Mouse (Mus musculus): Measurements from ENCODE around the gene Cst12. TPM values are rescaled to one million over a fixed set of nuclear protein-coding genes. Genes with fewer than 3 reads are reported as not detected.
"Not testable (repeated sequence)": the region's sequence is repeated elsewhere in the genome, so short reads cannot be mapped to it uniquely, and the experiment has no call there.

Gene Cst12
- polyA plus RNA-seq (2015; fragmentation: Nextera tagmentation; extraction: Ambion mirVana), result not detected in 2 replicates

DNA sequence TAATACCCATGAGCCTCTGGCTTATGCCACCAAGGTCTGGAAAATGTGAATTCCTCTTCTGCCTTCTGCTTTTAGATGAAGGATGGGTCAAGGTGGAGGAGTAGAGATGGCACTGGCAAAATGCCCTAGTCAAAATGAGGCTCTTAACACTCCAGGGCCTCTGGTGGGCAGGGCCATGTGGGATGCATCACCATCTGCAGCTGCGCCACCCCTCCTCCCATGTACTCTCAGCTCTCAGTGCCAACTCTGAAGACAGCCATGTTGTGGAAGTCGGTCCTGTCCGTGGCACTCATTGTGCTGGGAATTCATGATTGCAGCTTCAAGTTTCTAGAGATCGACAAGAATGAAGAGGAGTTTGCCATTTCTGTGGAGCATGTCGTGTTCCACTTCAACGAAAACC, at the start of gene Cst12:
TSS of gene Cst12 (plus strand) at position 220 of the 400 bp plus-strand sequence.
- 88% methylated on average over 6 of the region's 6 CpGs for WGBS
- Histone ChIP-seq H3K27me3 (ENCODE audit: control insufficient read depth, insufficient read depth, low read length) (no peaks in the 10 kb centered on the region), H3K9ac (ENCODE audit: low read length) (no peak within 1 kb of the TSS), H3K27ac (ENCODE audit: low read length) (no peak within 1 kb of the TSS), H3K4me3 (ENCODE audit: low read length) (no peak within 1 kb of the TSS), H3K9me3 (replicated peaks; ENCODE audit: control insufficient read depth, low read length) (no peaks in the 10 kb centered on the region), H3K4me1 (ENCODE audit: control insufficient read depth, insufficient read depth, low read length) (no peaks in the 10 kb centered on the region), H3K36me3 (ENCODE audit: control insufficient read depth, insufficient read depth) (no peaks in the 10 kb centered on the region), H3K4me2 (ENCODE audit: low read depth, low read length) (no peak within 1 kb of the TSS)
- ATAC-seq (replicated peaks; ENCODE audit: extremely low read depth, insufficient read depth, low FRiP score), result no peak

DNA sequence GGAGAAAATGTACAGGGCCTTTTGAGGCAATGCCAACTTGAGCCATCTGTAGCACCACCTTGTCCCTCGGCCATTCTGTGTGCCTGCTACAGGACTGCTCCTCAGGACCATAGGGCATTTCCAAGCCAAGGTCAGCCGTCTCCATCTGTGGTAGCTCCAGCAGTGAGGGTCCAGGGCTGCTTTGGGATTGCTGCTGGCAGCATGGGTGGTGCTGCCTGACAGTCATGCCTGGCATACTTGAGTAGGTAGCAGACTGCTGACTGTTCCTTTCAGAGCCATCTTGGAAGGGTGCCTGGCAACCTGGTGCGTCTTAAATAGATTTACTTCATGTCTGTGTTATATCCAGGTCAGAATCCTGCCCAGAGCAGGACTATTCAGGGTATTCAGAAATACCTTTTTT, 46.2 kb upstream of the Cst12 start:
- Histone ChIP-seq H3K4me1 (ENCODE audit: control insufficient read depth, insufficient read depth, low read length) (no peaks in the 10 kb centered on the region), H3K9ac (ENCODE audit: low read length) (no peak overlapping the region), H3K4me2 (ENCODE audit: low read depth, low read length) (no peak overlapping the region), H3K27ac (ENCODE audit: low read length) (no peak overlapping the region), H3K36me3 (ENCODE audit: control insufficient read depth, insufficient read depth) (no peaks in the 10 kb centered on the region), H3K27me3 (ENCODE audit: control insufficient read depth, insufficient read depth, low read length) (no peaks in the 10 kb centered on the region), H3K9me3 (replicated peaks; ENCODE audit: control insufficient read depth, low read length) (peaks cover 5% of the 10 kb centered on the region; the same call in 1 of the 2 replicates), H3K4me3 (ENCODE audit: low read length) (no peak overlapping the region)
- ATAC-seq (replicated peaks; ENCODE audit: extremely low read depth, insufficient read depth, low FRiP score), result no peak
- WGBS, result 68% methylated on average over 3 of the region's 3 CpGs

DNA sequence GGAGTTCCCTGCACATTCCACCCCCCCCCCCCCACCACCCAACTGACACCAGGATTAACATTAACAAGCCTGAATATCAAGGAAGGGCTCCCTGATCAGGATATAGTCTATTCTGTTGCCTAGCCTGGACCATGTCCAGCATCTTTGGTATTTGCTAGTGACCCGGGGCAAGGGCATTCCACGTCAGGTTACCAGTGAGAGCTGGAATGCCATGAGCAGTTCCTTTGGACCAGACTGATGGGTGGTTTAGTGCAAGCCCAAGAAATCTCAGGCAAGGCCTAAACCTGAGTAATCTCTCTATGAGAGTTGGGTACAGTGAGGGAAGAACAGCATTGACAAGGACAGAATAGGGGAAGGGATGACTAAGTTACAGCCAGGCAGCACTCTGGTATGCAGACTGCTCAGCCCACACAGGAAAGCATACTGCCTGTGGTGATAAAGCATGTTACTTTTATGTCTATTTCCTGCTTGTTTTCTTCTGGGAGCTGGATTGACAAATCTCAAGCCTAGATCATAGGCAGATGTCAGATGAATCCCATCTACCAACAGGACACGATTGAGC, 45.2 kb upstream of the Cst12 start:
- H3K9ac ChIP-seq (ENCODE audit: low read length), result no peak overlapping the region
- no peak for ATAC-seq (replicated peaks; ENCODE audit: extremely low read depth, insufficient read depth, low FRiP score)
- H3K36me3 ChIP-seq (ENCODE audit: control insufficient read depth, insufficient read depth), result no peaks in the 10 kb centered on the region
- H3K27me3 ChIP-seq (ENCODE audit: control insufficient read depth, insufficient read depth, low read length), result no peaks in the 10 kb centered on the region
- H3K4me2 ChIP-seq (ENCODE audit: low read depth, low read length), result no peak overlapping the region
- no peak overlapping the region for H3K4me3 ChIP-seq (ENCODE audit: low read length)
- H3K9me3 ChIP-seq (replicated peaks; ENCODE audit: control insufficient read depth, low read length), result peaks cover 5% of the 10 kb centered on the region; the same call in 1 of the 2 replicates
- H3K4me1 ChIP-seq (ENCODE audit: control insufficient read depth, insufficient read depth, low read length), result no peaks in the 10 kb centered on the region
- no peak overlapping the region for H3K27ac ChIP-seq (ENCODE audit: low read length)
- WGBS, result 52% methylated on average over 3 of the region's 3 CpGs

DNA sequence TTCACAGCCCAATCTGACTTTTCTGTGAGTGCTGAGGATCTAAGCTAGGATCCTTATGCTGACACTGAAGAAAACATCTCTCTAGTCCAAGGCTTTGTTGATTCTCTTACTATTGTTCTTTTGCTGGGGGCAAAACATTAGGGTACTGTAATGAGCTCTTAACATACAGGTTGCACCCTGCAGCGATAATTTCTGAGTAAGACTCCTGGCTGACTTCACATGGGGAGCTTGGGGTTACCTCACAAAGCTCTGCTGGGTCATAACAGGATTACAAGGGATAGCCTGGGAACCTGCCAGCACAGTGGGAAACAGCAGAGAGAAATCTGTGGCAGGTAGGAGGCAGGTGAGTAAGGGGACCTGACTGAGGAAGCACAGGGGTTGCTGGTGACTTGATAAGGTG, 39.1 kb upstream of the Cst12 start, which contains the start of gene Cstl1:
TSS of gene Cstl1 (plus strand) at position 301 of the 400 bp plus-strand sequence.
- Histone ChIP-seq H3K9ac (ENCODE audit: low read length) (no peak within 1 kb of the TSS), H3K36me3 (ENCODE audit: control insufficient read depth, insufficient read depth) (no peaks in the 10 kb centered on the region), H3K4me1 (ENCODE audit: control insufficient read depth, insufficient read depth, low read length) (no peaks in the 10 kb centered on the region), H3K4me3 (ENCODE audit: low read length) (no peak within 1 kb of the TSS), H3K27ac (ENCODE audit: low read length) (no peak within 1 kb of the TSS), H3K4me2 (ENCODE audit: low read depth, low read length) (no peak within 1 kb of the TSS), H3K27me3 (ENCODE audit: control insufficient read depth, insufficient read depth, low read length) (no peaks in the 10 kb centered on the region), H3K9me3 (replicated peaks; ENCODE audit: control insufficient read depth, low read length) (no peaks in the 10 kb centered on the region)
- 82% methylated on average over 1 of the region's 1 CpGs for WGBS
- no peak for ATAC-seq (replicated peaks; ENCODE audit: extremely low read depth, insufficient read depth, low FRiP score)

DNA sequence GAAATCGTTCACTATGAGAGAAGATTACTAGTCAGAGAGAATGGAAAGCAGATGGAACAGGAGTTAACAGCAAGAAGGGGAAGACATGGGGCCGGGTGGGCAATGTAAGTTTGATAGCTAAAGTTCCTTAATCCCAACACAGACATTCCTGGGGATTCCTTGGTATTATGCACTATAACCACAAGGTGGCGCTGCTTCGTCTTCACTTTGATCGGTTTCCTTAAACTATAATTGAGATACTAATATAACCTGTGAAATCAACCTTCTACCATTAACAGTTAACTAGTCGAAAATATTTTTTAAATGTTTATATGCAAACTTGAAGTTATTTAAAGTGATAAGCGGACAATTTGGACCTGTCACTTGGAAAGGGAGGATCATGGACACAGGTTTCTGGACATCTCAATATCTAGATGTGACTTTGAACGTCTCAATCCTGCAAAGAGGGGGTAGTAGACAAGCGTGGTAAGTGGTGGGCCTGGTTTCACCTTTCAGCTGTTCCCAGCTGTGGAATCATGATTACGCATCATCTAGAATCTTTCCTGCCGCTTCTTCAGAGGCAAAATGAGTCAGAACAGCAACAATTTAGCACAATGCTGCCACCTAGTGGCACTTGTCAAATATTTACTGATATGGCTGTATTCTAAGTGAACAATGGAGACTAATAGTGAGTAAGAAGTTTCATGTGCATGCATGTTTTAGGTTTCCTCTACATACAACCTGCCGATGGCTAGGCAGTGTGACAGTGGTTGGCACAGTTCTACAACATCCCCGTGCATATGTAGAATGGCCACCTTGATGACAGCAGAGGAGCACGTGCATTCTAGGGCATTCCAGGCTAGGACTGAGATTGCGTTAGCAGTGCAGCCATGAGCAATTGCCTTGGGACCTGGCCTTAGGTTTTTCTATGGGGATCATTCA, 37.0 kb upstream of the Cst12 start:
- ATAC-seq (replicated peaks; ENCODE audit: extremely low read depth, insufficient read depth, low FRiP score), result peak; percentile 32; the same call in 1 of the 2 replicates
- H3K27ac ChIP-seq (ENCODE audit: low read length), result no peak overlapping the region
- H3K36me3 ChIP-seq (ENCODE audit: control insufficient read depth, insufficient read depth), result no peaks in the 10 kb centered on the region
- H3K4me1 ChIP-seq (ENCODE audit: control insufficient read depth, insufficient read depth, low read length), result no peaks in the 10 kb centered on the region
- peak overlapping the region; percentile 45 for H3K4me3 ChIP-seq (ENCODE audit: low read length)
- H3K9me3 ChIP-seq (replicated peaks; ENCODE audit: control insufficient read depth, low read length), result no peaks in the 10 kb centered on the region
- peak overlapping the region; percentile 68 for H3K4me2 ChIP-seq (ENCODE audit: low read depth, low read length)
- H3K27me3 ChIP-seq (ENCODE audit: control insufficient read depth, insufficient read depth, low read length), result no peaks in the 10 kb centered on the region
- H3K9ac ChIP-seq (ENCODE audit: low read length), result 0 out of 2 replicates have a peak overlapping the region, but pooled peaks have one; percentile 42
- WGBS, result 15% methylated on average over 15 of the region's 15 CpGs

DNA sequence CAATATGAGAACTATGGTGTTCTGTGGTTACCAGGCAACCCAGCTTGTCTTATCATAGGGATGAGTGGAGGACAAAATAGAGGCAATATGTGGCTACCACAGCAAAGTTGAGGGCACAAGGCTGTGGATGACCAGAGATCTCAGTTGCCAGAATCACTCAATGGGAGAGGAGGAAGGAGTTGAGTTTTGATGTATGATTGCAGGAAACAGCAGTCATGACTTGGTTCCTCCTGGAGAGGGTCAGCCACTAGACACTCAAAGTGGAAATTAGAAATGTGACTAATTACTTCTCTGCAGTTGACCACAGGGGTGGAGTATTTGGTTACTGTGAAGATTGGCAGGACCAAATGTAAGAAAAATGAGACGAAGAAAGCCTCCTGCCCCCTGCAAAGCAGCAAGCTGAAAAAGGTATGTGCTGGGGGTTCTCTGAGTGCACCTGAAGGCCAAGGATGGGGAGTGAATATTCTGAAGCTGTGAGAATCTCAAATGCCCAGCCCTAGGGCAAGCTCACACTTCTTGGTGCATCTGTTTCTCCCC, 34.8 kb upstream of the Cst12 start:
- Histone ChIP-seq H3K4me1 (ENCODE audit: control insufficient read depth, insufficient read depth, low read length) (no peaks in the 10 kb centered on the region), H3K4me3 (ENCODE audit: low read length) (no peak overlapping the region), H3K36me3 (ENCODE audit: control insufficient read depth, insufficient read depth) (no peaks in the 10 kb centered on the region), H3K9me3 (replicated peaks; ENCODE audit: control insufficient read depth, low read length) (no peaks in the 10 kb centered on the region), H3K27ac (ENCODE audit: low read length) (no peak overlapping the region), H3K27me3 (ENCODE audit: control insufficient read depth, insufficient read depth, low read length) (no peaks in the 10 kb centered on the region), H3K9ac (ENCODE audit: low read length) (no peak overlapping the region), H3K4me2 (ENCODE audit: low read depth, low read length) (no peak overlapping the region)
- 50% methylated on average over 1 of the region's 1 CpGs for WGBS
- no peak for ATAC-seq (replicated peaks; ENCODE audit: extremely low read depth, insufficient read depth, low FRiP score)

DNA sequence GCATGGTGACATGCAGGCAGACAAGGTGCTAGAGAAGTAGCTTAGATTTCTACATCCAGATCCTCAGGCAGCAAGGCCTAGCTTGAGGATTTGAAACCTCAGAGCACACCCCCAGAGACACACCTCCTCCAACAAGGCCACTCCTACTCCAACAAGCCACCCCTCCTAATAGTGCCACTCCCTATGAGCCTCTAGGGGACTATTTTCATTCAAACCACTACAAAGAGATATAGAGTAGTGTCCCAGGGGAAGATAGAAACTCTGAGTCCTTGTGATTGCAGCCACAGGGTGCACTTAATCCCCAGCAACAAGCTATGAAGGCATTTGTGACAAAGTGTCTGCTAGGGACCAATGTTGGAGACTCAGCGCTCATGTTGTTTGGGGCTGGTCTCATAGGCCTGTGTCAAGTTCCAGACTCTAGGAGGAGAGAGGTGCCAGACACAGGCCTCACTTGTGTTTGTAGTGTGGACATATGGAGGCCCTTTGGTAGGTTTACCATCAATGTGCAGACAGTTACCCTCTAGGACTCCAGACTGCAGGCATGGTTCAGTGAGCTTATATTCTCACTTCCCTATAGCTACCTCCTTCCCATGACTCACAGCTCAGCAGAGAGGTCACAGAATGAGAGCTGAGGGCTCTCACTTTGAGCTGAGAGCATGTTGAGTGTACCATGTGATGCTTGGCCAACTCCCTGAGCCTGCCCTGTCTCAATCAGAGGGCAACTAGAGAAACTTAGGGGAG, 25.3 kb upstream of the Cst12 start:
- Histone ChIP-seq H3K27me3 (ENCODE audit: control insufficient read depth, insufficient read depth, low read length) (no peaks in the 10 kb centered on the region), H3K4me2 (ENCODE audit: low read depth, low read length) (no peak overlapping the region), H3K4me3 (ENCODE audit: low read length) (no peak overlapping the region), H3K27ac (ENCODE audit: low read length) (no peak overlapping the region), H3K36me3 (ENCODE audit: control insufficient read depth, insufficient read depth) (no peaks in the 10 kb centered on the region), H3K4me1 (ENCODE audit: control insufficient read depth, insufficient read depth, low read length) (no peaks in the 10 kb centered on the region), H3K9me3 (replicated peaks; ENCODE audit: control insufficient read depth, low read length) (no peaks in the 10 kb centered on the region), H3K9ac (ENCODE audit: low read length) (no peak overlapping the region)
- WGBS, result 97% methylated on average over 1 of the region's 1 CpGs
- ATAC-seq (replicated peaks; ENCODE audit: extremely low read depth, insufficient read depth, low FRiP score), result no peak

DNA sequence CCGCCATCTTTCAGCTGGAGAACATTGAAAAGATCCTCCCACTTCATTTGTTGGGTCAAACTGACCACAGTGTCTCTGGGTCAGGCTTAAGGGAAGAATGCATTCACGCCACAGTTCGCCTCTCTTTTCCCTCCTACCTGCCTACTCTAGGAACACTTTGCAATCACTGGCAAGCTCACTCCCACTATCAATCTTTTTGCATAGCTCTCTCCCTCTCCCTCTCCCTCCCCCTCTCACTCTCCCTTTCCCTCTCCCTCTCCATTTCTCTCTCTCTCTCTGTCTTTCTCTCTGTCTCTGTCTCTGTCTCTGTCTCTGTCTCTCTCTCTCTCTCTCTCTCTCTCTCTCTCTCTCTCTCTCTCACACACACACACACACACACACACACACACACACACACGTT, 17.8 kb upstream of the Cst12 start, which contains the start of gene Cst11:
TSS of gene Cst11 (minus strand) at position 101 of the 400 bp plus-strand sequence.
- WGBS, result 81% methylated on average over 4 of the region's 4 CpGs
- not testable (repeated sequence) for ATAC-seq (replicated peaks; ENCODE audit: extremely low read depth, insufficient read depth, low FRiP score); H3K4me1 ChIP-seq (ENCODE audit: control insufficient read depth, insufficient read depth, low read length)

More for the DNA sequence above, 17.8 kb upstream of the Cst12 start, which contains the start of gene Cst11:
- H3K36me3 ChIP-seq (ENCODE audit: control insufficient read depth, insufficient read depth); H3K4me2 ChIP-seq (ENCODE audit: low read depth, low read length); H3K9me3 ChIP-seq (replicated peaks; ENCODE audit: control insufficient read depth, low read length); H3K4me3 ChIP-seq (ENCODE audit: low read length); H3K27ac ChIP-seq (ENCODE audit: low read length); H3K9ac ChIP-seq (ENCODE audit: low read length); H3K27me3 ChIP-seq (ENCODE audit: control insufficient read depth, insufficient read depth, low read length): not testable (repeated sequence)
